Mouse (Mus musculus) gastrocnemius, postnatal 4 days (tissue): ENCODE measurements around the gene Tex261. TPM values are rescaled to one million over a fixed set of nuclear protein-coding genes. Genes with fewer than 3 reads are reported as not detected.

Experiments
- DNase-seq, 2 experiments: peaks; one replicate each; pipeline ENCODE4 v3.0.0; 2021 to 2022; ENCODE audit warnings: low spot score in 2 of 2, mixed read lengths in 2 of 2
- total RNA-seq, 2 experiments: library from RNA; stranded (reverse); gene quantifications; 2 replicates each; pipeline ENCODE4 v1.2.3; 2021

Tex261 gene
- total RNA-seq, 2 experiments from 2014 or later = 48.6 to 53.3 TPM

DNA sequence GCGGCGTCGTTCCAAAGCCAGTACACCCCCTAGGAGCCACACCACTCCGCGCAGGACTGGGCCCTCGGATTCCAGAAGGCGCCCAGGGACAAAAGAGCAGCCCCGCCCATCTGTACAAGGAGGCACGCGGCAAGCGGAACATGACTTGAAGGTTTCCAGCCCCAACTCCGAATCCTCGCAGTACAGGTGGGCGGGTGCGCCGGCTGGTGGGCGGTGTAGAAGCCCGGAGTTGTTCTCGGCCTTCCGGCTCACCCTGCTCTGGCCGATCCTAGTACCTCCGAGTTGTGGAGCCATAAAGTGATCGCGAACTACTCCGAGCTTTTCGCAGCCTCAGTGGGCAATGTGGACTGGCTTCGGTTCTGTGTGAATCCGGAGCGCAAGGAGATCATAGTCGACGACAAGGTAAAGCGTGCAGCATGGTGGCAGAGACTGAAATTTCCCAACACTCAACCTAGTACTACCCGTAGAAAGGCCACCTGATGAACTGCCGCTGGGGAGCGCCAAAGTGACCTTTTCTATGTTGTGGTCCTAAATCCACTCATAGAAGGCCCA, 12.7 kb downstream of the Tex261 start:
- no peak for DNase-seq

DNA sequence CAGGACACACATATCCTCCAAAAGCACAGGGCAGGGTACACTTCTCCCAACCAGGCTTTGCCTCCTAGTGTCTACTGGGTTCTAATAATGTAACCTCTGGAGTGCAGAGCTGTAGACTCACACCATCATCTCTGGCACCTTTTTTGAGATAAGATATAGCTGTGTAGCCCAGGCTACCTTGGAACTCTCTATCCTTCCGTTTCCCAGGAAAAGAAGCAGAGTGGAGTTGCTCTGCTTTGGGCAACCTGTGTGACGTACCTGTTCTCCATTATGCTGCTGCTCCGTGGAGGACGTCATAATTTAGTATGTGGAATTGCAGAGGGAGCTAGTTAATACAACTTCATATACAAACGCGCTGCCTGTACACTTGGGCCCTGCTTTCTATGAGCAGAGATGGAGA, 13.3 kb downstream of the Tex261 start, which contains the start of gene Ankrd53:
TSS of gene Ankrd53 (plus strand) at position 301 of the 400 bp plus-strand sequence.
- DNase-seq = no peak

DNA sequence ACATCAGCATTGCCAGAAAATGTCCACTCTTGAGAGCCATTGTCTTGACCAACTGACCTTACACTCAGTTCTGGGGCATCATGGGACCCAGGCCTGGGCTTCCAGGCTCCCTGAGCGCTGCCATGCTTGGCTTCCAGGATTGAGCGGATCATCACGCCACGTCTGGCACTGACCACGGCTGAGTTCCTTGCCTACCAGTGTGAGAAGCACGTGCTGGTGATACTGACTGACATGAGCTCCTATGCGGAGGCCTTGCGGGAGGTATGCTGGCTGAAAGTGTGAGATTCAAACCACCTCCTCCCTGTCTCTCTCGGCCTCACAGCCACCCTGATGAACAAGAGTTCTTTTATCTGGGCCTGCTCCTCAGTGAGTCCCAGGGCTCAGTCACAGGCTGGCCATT, 19.6 kb downstream of the Tex261 start:
- no peak for DNase-seq

DNA sequence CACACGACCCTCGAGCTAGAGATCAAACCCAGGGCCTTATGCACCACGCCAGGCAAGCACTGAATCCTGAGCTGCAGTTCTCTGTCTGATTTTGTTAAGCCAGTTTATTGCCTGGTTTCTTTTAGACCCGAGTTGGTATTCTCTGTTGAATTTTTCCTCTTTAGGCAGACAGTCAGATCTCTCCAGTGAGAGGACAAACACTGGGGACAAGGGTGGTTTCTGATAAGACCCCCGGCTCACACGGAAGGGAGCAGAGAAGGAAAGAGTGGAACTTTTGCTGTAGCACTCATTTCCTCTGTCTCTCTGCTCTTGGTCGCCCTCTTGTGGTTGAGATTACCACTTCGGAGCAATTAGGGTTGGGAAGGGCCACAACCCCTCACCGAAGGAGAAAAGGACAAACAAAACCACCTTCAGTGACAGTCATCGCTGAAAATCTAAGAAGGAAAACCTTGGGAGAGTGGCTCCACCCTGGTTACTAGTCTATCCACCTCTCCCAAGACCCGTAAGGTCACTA, 25.4 kb downstream of the Tex261 start:
- DNase-seq = peak; percentile 49 to 66

DNA sequence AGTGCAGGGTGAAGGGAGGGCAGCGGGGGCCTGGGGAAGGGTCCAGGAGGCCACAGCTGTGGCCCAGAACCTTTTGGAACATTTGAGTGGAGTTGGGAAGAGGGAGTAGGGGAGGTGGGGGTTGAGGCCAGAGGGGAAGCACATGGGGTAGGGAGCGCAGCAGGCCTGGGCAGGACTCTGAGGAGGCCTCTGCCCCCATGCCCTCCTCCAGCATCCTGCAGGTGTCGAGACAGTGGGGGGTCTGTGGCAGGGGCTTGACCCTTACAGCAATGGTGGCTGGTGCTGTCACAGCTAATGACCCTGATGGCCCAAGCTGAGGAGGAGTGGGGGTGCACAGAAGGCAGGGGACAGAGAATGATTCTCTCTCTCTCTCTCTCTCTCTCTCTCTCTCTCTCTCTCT, 26.3 kb downstream of the Tex261 start:
- no peak for DNase-seq

DNA sequence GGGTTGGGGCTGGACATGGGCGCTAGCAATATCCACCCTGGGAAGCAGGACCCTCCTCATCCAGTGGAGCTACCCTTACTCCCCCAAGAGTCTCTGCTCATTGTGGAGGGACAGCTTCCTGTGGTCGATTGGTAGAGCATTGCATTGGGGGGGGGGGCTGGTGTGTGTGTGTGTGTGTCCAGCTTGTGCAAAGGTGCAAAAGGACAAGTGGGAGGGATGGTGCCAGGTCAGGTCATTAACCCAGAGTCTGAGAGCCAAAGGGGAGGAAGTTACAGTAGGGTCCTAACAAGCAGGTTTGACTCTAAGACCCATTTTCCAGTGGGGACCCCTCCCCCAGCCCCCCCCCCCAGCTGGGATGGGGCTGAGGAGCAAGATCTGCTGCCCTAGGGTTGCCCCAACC, 30.1 kb downstream of the Tex261 start:
- DNase-seq = no peak

DNA sequence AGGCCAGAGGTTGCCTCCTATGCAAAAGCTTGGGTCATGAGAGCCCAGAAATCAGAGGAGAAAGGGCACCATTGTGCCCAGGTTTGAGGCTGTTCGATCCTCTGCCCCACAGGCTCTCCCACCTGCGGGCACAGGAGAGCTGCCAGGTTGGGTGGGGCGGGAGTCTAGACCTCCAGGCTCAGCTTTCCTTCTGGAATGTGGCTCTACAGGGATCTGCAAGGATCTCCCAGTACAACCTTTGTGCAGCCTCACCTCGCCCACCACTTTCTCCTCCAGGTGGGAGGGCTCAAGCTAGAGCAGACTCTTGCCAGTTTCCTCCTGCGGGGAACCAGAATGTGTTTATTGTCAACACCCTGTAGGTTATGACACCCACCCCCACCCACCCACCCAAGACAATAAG, 31.1 kb downstream of the Tex261 start:
- DNase-seq = no peak

DNA sequence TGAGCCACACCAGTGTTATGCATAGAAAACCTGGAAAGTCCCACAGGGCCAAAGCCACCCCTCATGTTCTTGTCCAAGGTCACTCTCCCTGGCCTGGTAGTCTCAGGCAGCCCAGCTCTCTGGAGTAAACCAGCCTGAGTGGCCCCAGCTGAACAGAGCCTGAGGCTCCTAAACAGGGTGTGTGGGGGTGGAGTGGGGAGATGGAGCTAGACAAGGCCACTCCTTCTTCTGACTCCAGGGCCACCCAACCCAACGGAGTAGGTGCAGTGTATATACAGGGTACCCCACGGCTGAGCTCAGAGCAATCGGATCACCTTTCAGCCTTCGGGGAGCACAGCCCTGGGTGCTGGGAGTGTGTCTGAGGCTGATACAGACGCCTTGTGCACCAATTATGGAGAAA, 31.5 kb downstream of the Tex261 start:
- no peak for DNase-seq

DNA sequence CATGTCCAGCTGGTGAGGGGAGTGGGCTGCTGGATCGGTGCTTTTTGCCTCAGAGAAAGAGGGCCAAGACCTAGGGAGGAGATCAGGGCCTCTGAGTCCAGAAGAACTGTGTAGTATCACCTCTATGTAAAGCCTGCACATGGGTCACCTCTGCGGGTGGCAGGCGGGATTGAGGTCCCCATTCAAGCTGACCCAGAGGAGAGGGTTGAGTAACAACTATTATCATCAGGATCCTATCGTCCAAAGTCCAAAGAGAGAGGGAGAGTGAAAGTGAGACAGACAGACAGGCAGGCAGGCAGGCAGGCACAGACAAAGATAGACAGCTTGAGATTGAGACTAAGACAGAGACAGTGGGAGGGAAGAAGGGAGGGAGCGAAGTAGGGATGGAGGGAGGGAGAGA, 32.4 kb downstream of the Tex261 start:
- DNase-seq = no peak

DNA sequence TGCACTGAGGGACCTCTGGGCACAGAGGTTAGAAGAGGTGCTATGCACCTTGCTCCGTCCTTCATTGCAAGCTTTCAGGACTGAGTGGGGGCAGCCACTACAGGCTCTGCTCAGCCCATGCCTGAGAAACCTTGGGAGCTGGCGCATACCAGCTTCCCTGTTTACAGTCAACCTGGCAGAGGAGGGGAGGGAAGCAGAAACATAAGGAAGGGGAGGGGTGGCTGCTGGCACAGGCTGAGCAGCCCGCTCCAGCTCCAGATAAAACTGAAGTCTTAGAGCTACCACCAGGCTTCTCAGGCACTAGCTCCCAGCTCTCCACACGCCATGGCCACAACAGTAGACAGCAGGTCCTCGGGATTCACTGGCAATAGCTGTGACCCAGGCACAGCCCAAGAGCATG, 32.9 kb downstream of the Tex261 start, which contains the start of gene Atp6v1b1:
TSS of gene Atp6v1b1 (plus strand) at position 230 of the 400 bp plus-strand sequence.
- no peak for DNase-seq

DNA sequence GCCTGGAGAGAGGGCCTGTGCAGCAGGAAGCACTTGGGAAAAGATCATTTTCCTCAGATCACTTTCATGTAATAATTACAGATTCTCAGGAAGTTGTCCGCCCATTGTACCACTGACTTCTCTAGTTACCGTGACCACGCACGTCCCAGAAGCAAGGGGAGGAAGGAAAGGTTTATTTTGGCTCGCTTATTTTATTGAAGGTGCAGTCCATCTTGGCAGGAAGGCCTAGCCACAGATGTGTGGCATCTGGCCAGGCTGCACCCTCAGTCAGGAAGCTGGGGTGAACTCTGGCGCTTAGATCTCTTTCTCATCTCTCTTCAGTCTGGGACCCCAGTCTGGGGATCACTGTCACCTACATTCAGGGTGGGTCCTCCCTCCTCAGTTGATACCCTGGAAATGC, 37.0 kb downstream of the Tex261 start:
- DNase-seq = no peak

DNA sequence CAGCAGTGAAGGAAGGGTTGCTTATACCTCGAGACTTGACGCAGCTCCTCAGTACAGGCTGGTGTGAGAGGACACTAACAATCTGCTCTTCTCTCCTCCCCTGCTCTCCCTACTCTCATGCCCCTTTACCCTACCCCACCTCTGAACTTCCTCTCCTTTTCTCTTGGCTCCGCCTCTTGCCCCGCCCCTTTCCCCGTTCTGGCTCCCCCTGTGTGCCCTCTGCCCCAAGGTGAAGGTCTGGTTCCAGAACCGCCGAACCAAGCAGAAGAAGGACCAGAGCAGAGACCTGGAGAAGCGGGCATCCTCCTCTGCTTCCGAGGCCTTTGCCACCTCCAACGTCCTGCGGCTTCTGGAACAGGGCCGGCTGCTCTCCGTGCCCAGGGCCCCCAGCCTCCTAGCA, 38.3 kb downstream of the Tex261 start:
- DNase-seq = no peak

DNA sequence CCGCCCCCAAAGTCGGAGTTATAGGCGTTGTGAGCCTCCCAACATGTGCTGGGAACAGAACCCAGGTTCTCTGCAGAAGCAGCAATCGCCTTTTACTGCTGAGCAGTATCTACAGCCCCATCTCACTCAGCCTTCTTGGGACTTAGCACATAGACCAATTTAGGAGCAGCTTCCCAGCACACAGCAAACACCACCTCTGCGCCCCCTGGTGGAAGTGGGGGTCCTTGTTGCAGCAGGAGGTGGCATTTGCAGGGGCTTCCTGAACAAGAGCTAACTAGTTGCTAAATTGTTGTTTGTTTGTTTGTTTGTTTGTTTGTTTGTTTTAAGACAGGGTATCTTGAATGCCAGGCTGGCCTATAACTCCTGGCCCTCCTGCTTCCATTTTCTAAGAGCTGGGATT, 44.5 kb downstream of the Tex261 start:
- peak; percentile 64 to 72 for DNase-seq

DNA sequence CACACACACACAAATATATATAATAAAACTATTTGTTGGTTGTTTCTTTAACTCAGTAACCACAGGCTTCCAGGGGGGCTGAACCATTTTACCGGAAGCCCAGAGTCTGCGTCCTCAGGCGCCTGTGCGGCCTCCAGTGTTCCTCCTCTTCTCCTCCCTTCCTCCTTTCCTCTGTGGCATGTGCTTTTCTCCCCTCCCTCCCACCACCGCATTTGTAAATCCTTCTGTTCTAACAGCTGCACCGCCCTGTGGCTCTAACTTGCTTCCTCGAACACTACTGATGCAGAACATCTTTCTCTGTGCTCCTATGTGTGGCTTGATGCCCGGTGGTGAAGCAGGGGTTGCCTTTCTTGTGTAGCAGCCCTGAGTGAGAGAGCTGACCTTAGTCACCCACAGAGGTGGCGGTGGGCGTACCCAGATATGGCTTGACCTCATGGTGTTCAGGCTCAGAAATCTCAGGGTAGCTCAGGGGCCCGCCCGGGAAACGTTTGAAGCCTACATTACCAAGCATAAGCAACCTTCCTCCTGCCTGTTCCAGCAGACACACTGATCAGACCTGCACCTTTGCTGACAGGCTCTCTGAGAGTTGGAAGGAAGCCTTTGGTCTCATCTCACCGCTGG, 46.2 kb downstream of the Tex261 start:
- no peak for DNase-seq

DNA sequence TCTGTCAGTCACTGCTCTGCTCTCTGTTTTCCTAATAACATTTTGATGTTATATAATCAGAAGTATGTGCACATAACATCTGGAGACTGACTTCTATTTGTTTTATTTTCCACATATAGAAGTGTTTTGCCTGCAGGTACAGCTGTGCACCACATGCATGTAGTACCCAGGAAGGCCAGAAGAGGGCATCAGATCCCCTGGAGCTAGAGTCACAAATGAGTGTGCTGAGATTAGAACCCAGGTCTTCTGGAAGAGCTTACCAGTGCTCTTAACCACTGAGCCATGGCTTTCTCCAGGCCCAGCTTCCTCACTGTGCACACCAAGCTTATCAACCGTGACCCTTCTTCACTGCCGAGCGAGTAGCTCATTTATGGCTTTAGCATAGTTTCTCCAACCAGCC, 47.1 kb downstream of the Tex261 start:
- no peak for DNase-seq

DNA sequence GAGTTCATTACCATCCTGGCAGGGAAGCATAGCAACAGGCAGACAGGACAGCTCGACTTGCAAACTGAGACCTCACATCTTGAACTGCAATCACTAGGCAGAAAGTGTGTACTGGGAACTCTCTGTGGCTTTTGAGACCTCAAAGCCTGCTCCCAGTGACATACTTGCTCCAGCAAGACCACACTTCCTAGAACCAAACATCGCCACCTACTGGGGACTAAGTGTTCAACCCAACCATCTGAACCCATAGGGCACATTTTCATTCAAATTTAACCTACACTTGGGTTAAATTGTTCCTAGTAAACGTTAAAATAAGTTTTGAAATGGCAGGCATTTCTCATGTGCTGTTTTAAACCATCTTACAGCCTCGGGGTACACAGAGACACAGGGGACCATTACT, 48.4 kb downstream of the Tex261 start:
- DNase-seq = no peak

DNA sequence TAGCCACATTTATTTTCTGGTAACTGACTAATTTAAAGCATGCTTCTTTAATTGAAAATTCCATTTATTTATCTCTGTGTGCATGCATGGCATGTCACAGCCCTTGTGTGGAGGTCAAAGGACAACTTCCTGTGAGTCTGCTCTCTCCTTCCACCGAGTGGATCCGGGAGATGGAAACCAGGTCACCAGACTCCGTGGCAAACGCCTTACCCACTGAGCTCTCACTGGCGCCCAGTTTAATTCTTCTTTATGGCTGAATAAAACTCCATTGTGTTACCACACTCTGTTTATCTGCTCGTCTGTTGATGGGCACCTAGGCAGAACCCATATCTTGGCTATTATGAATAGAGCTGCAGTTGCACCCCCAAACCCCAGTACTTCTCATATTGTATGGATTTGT, 53.1 kb downstream of the Tex261 start:
- no peak for DNase-seq

Other genes starting within 250 kb of the Tex261 start
- gene Actg2, start 239.5 kb downstream of the Tex261 start, total RNA-seq = 10 to 100 TPM; 10.7 to 19.4 TPM
- 10 to 100 TPM; 15.2 to 15.4 TPM for gene Stambp, start 203.1 kb downstream of the Tex261 start, total RNA-seq
- under 1 TPM in 1 of 2 experiments, not detected in 1; 0.23 TPM for gene Clec4f, start 119.6 kb downstream of the Tex261 start, total RNA-seq
- not detected for gene Cd207, start 98.0 kb downstream of the Tex261 start, total RNA-seq
- not detected for gene Vax2, start 64.5 kb downstream of the Tex261 start, total RNA-seq
- gene Atp6v1b1, start 32.8 kb downstream of the Tex261 start, total RNA-seq = not detected
- gene Ankrd53, start 13.2 kb downstream of the Tex261 start, total RNA-seq = not detected
- gene Nagk, start 19.2 kb upstream of the Tex261 start, total RNA-seq = 10 to 100 TPM; 23.5 to 28.6 TPM
- gene Paip2b, start 55.9 kb upstream of the Tex261 start, total RNA-seq = 10 to 100 TPM; 32.6 to 32.7 TPM
- gene Zfp638, start 91.3 kb upstream of the Tex261 start, total RNA-seq = 10 to 100 TPM; 61.7 to 82.4 TPM
- gene Dysf, start 232.8 kb upstream of the Tex261 start, total RNA-seq = 100 to 1,000 TPM; 113 to 130 TPM